Mouse (Mus musculus): ENCODE results near the gene Rasl10b. TPM values are rescaled to one million over a fixed set of nuclear protein-coding genes. Genes with fewer than 3 reads are reported as not detected.

Rasl10b gene
- polyA plus RNA-seq, 1 experiment from 2014 or later, result 7.9 TPM

GRCm38 (mm10) chr11:83397626-83398025, 11.3 kb upstream of the Rasl10b start:
- Histone ChIP-seq H3K4me1 (ENCODE audit: control insufficient read depth, insufficient read depth, low read length) (peaks cover 11% of the 10 kb centered on the region), H3K36me3 (ENCODE audit: control insufficient read depth, insufficient read depth, low read length) (peaks cover 53% of the 10 kb centered on the region), H3K9ac (ENCODE audit: low read length) (no peak overlapping the region), H3K27ac (ENCODE audit: low read depth, low read length) (no peak overlapping the region), H3K27me3 (replicated peaks; ENCODE audit: control insufficient read depth, insufficient read depth, low read length) (no peaks in the 10 kb centered on the region), H3K4me3 (ENCODE audit: low read depth, low read length) (no peak overlapping the region), H3K4me2 (ENCODE audit: low read length) (no peak overlapping the region), H3K9me3 (replicated peaks; ENCODE audit: control insufficient read depth, low read length) (no peaks in the 10 kb centered on the region)
- WGBS, result 95% methylated on average over 7 of the region's 7 CpGs
- ATAC-seq, result no peak
- DNase-seq (ENCODE audit: low spot score), result no peak

GRCm38 (mm10) chr11:83398724-83399123, 10.2 kb upstream of the Rasl10b start:
- DNase-seq (ENCODE audit: low spot score) (no peak), ATAC-seq (no peak)
- Histone ChIP-seq H3K9ac (ENCODE audit: low read length) (no peak overlapping the region), H3K9me3 (replicated peaks; ENCODE audit: control insufficient read depth, low read length) (no peaks in the 10 kb centered on the region), H3K4me2 (ENCODE audit: low read length) (no peak overlapping the region), H3K27ac (ENCODE audit: low read depth, low read length) (no peak overlapping the region), H3K36me3 (ENCODE audit: control insufficient read depth, insufficient read depth, low read length) (peaks cover 56% of the 10 kb centered on the region), H3K4me3 (ENCODE audit: low read depth, low read length) (no peak overlapping the region), H3K27me3 (replicated peaks; ENCODE audit: control insufficient read depth, insufficient read depth, low read length) (no peaks in the 10 kb centered on the region), H3K4me1 (ENCODE audit: control insufficient read depth, insufficient read depth, low read length) (peaks cover 11% of the 10 kb centered on the region)
- WGBS, result 86% methylated on average over 5 of the region's 5 CpGs

DNA sequence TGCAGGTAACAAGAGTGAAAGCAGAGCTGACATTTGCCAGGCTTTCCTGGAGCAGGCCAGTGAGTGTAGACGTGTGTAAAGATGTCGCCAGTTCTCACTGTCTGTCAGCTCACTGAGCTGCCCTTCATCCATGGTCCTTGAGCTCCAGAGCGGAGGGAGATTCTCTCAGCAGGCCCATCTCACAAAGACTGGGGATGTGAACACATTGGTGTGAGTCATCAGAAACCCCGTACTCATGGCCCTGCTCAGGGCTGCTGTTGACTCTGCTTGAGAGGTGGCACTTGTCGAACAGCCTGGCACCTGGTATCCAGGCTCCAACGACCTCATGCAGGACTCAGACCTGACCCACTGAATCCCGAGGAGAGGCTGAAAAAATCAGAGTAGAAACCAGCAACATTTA, 5.2 kb upstream of the Rasl10b start:
- Histone ChIP-seq H3K27me3 (replicated peaks; ENCODE audit: control insufficient read depth, insufficient read depth, low read length) (no peaks in the 10 kb centered on the region), H3K4me3 (ENCODE audit: low read depth, low read length) (no peak overlapping the region)
- 82% methylated on average over 7 of the region's 7 CpGs for WGBS

GRCm38 (mm10) chr11:83406391-83406790, 2.5 kb upstream of the Rasl10b start:
- Histone ChIP-seq H3K9me3 (replicated peaks; ENCODE audit: control insufficient read depth, low read length) (no peaks in the 10 kb centered on the region), H3K4me2 (ENCODE audit: low read length) (no peak overlapping the region), H3K36me3 (ENCODE audit: control insufficient read depth, insufficient read depth, low read length) (peaks cover 24% of the 10 kb centered on the region), H3K4me1 (ENCODE audit: control insufficient read depth, insufficient read depth, low read length) (peaks cover 6% of the 10 kb centered on the region), H3K4me3 (ENCODE audit: low read depth, low read length) (no peak overlapping the region), H3K27me3 (replicated peaks; ENCODE audit: control insufficient read depth, insufficient read depth, low read length) (no peaks in the 10 kb centered on the region), H3K9ac (ENCODE audit: low read length) (no peak overlapping the region), H3K27ac (ENCODE audit: low read depth, low read length) (no peak overlapping the region)
- ATAC-seq (no peak), DNase-seq (ENCODE audit: low spot score) (no peak)
- WGBS, result 86% methylated on average over 3 of the region's 3 CpGs

More for the DNA sequence above, 5.2 kb upstream of the Rasl10b start:
- Histone ChIP-seq H3K4me1 (ENCODE audit: control insufficient read depth, insufficient read depth, low read length) (no peaks in the 10 kb centered on the region), H3K27ac (ENCODE audit: low read depth, low read length) (no peak overlapping the region), H3K9me3 (replicated peaks; ENCODE audit: control insufficient read depth, low read length) (no peaks in the 10 kb centered on the region), H3K9ac (ENCODE audit: low read length) (no peak overlapping the region), H3K36me3 (ENCODE audit: control insufficient read depth, insufficient read depth, low read length) (peaks cover 38% of the 10 kb centered on the region), H3K4me2 (ENCODE audit: low read length) (no peak overlapping the region)
- ATAC-seq (no peak), DNase-seq (ENCODE audit: low spot score) (no peak)

DNA sequence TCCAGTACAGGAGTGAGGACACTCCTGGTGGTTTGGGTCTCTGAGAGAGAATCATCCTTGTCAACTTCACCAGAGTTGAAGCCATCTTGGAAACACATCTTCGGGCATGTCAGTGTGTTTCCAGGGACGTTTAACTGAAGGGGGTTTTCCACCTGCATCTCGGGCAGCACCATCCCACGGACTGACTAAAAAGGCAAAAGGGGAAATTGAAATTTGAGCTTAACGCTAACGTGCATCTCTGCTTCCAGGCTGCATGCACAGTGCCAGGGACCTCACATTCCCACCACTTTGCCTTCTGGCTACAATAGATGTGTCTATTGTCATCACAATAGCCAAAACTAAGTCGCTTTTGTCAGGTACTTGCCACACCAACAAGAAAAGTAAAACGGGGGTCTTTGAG, 695 bp upstream of the Rasl10b start:
- H3K4me2 ChIP-seq (ENCODE audit: low read length), result no peak overlapping the region
- ATAC-seq (no peak), DNase-seq (ENCODE audit: low spot score) (no peak)
- peaks cover 6% of the 10 kb centered on the region for H3K4me1 ChIP-seq (ENCODE audit: control insufficient read depth, insufficient read depth, low read length)
- H3K4me3 ChIP-seq (ENCODE audit: low read depth, low read length), result no peak overlapping the region
- H3K27ac ChIP-seq (ENCODE audit: low read depth, low read length), result no peak overlapping the region
- 0 out of 2 replicates have a peak, but pooled peaks cover 2% of the 10 kb centered on the region for H3K27me3 ChIP-seq (replicated peaks; ENCODE audit: control insufficient read depth, insufficient read depth, low read length)
- no peak overlapping the region for H3K9ac ChIP-seq (ENCODE audit: low read length)
- 48% methylated on average over 8 of the region's 8 CpGs for WGBS
- H3K9me3 ChIP-seq (replicated peaks; ENCODE audit: control insufficient read depth, low read length), result no peaks in the 10 kb centered on the region
- H3K36me3 ChIP-seq (ENCODE audit: control insufficient read depth, insufficient read depth, low read length), result peaks cover 13% of the 10 kb centered on the region

DNA sequence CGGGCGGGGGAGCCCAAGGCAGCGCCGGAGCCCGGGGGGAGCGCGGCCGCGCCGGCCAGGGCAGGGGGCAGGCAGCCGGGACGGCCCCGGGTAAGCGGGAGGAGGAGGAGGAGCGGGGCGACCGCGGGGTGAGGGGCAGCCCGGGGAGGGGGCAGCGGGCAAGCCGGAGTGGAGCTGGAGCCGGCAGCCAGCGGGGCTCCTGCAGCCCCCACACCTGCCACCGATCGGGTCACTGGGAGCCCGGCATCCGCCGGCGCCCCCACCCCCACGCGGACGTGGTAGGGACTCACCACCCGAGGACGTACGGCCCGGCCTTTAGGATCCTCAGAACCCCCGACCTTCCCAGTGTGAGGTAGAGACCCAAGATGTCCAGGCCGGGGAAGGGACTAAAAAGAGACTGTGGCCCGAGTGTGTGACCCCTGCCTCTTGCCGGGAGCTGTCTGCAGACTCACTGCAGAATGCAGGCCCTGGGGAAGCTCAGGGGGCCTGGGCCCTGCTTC, 905 bp downstream of the Rasl10b start:
- 0% methylated on average over 22 of the region's 40 CpGs for WGBS
- Histone ChIP-seq H3K4me2 (ENCODE audit: low read length) (peak overlapping the region; percentile 59), H3K4me3 (ENCODE audit: low read depth, low read length) (peak overlapping the region; percentile 87), H3K27ac (ENCODE audit: low read depth, low read length) (0 out of 2 replicates have a peak overlapping the region, but pooled peaks have one; percentile 39), H3K9ac (ENCODE audit: low read length) (peak overlapping the region; percentile 89), H3K36me3 (ENCODE audit: control insufficient read depth, insufficient read depth, low read length) (no peaks in the 10 kb centered on the region), H3K27me3 (replicated peaks; ENCODE audit: control insufficient read depth, insufficient read depth, low read length) (0 out of 2 replicates have a peak, but pooled peaks cover 2% of the 10 kb centered on the region), H3K9me3 (replicated peaks; ENCODE audit: control insufficient read depth, low read length) (no peaks in the 10 kb centered on the region), H3K4me1 (ENCODE audit: control insufficient read depth, insufficient read depth, low read length) (peaks cover 6% of the 10 kb centered on the region)
- DNase-seq (ENCODE audit: low spot score) (peak; percentile 14), ATAC-seq (peak; percentile 74)

- no peaks in the 10 kb centered on the region for H3K36me3 ChIP-seq (ENCODE audit: control insufficient read depth, insufficient read depth, low read length)
- no peak for DNase-seq (ENCODE audit: low spot score)
- 33% methylated on average over 6 of the region's 6 CpGs for WGBS
- H3K4me3 ChIP-seq (ENCODE audit: low read depth, low read length), result peak overlapping the region; percentile 87
- H3K4me1 ChIP-seq (ENCODE audit: control insufficient read depth, insufficient read depth, low read length), result peaks cover 6% of the 10 kb centered on the region
- H3K27me3 ChIP-seq (replicated peaks; ENCODE audit: control insufficient read depth, insufficient read depth, low read length), result 0 out of 2 replicates have a peak, but pooled peaks cover 2% of the 10 kb centered on the region
- ATAC-seq, result no peak
- peak overlapping the region; percentile 59 for H3K4me2 ChIP-seq (ENCODE audit: low read length)
- H3K9ac ChIP-seq (ENCODE audit: low read length), result peak overlapping the region; percentile 89
- H3K9me3 ChIP-seq (replicated peaks; ENCODE audit: control insufficient read depth, low read length), result no peaks in the 10 kb centered on the region
- H3K27ac ChIP-seq (ENCODE audit: low read depth, low read length), result no peak overlapping the region
Observed at GRCm38 (mm10) chr11:83410510-83410909, 1.6 kb downstream of the Rasl10b start.

GRCm38 (mm10) chr11:83417080-83417479, 8.1 kb downstream of the Rasl10b start:
- no peak for ATAC-seq
- Histone ChIP-seq H3K4me3 (ENCODE audit: low read depth, low read length) (no peak overlapping the region), H3K27ac (ENCODE audit: low read depth, low read length) (no peak overlapping the region), H3K4me2 (ENCODE audit: low read length) (no peak overlapping the region), H3K9ac (ENCODE audit: low read length) (no peak overlapping the region), H3K27me3 (replicated peaks; ENCODE audit: control insufficient read depth, insufficient read depth, low read length) (peaks cover 20% of the 10 kb centered on the region), H3K4me1 (ENCODE audit: control insufficient read depth, insufficient read depth, low read length) (no peaks in the 10 kb centered on the region), H3K9me3 (replicated peaks; ENCODE audit: control insufficient read depth, low read length) (no peaks in the 10 kb centered on the region), H3K36me3 (ENCODE audit: control insufficient read depth, insufficient read depth, low read length) (no peaks in the 10 kb centered on the region)
- 9% methylated on average over 5 of the region's 5 CpGs for WGBS
- DNase-seq (ENCODE audit: low spot score), result peak; percentile 46

DNA sequence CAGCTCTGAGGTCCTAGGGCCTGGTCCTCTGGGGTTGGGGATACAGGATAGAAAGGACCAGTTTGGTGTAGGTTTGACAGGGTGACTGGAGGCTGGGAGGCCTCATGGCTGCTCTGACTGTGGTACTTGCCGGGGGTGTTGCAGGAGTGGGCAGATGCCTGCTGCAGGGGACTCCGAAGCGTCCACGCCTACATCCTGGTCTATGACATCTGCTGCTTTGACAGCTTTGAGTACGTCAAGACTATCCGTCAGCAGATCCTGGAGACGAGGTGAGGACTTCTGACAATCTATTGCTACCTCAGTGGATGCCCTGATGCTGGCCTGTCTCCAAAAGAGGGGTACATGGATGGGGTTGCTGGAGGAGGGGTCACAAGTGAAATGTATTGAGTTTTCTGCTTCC, 8.8 kb downstream of the Rasl10b start:
- Histone ChIP-seq H3K9me3 (replicated peaks; ENCODE audit: control insufficient read depth, low read length) (no peaks in the 10 kb centered on the region), H3K9ac (ENCODE audit: low read length) (no peak overlapping the region), H3K4me2 (ENCODE audit: low read length) (no peak overlapping the region), H3K27me3 (replicated peaks; ENCODE audit: control insufficient read depth, insufficient read depth, low read length) (peaks cover 20% of the 10 kb centered on the region), H3K4me1 (ENCODE audit: control insufficient read depth, insufficient read depth, low read length) (no peaks in the 10 kb centered on the region), H3K27ac (ENCODE audit: low read depth, low read length) (no peak overlapping the region), H3K4me3 (ENCODE audit: low read depth, low read length) (no peak overlapping the region), H3K36me3 (ENCODE audit: control insufficient read depth, insufficient read depth, low read length) (no peaks in the 10 kb centered on the region)
- ATAC-seq (no peak), DNase-seq (ENCODE audit: low spot score) (no peak)
- WGBS, result 75% methylated on average over 7 of the region's 7 CpGs

Measured in forebrain, embryonic 14.5 days (tissue).